Mouse (Mus musculus): ENCODE data around the gene Sfxn1.

DNA sequence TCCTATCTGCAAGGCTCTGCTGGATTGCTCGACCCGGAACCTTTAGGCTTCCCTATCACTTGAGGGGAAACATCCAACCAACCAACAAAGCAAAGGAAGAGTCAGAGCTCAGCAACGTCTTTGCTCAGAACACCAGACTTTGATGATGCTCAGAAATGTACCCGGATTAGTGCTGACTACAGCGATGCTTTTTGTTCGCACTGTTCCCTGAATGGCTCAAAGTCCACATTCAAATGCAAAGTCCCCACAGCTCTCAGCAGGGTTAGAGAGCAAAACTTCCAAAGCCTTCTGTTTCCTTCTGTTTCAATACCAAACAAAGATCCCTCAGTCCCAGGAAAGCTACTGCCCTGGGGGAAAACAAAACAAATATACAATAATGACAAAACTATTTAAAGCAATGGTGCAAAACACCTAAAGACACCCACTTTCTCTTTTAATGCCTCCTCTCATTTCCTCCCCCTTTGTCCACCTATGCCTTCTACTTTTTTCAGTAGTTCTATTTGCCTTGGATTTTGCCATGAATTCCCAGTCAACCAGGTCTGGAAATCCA is 4.0 kb upstream of the Sfxn1 start:
- no peak for TF ChIP-seq CTCF (IDR thresholded peaks at IDR 0.05; ENCODE audit: borderline replicate concordance, insufficient read depth, low read length)
- TF ChIP-seq POLR2A (IDR thresholded peaks at IDR 0.05; ENCODE audit: low read depth, low read length) = no peak
